Mouse (Mus musculus) adrenal gland, adult 18-20 months (tissue): ENCODE results near the gene Btbd35f14. TPM values are rescaled to one million over a fixed set of nuclear protein-coding genes. Genes with fewer than 3 reads are reported as not detected.
"Not testable (repeated sequence)": the region's sequence is repeated elsewhere in the genome, so short reads cannot be mapped to it uniquely, and the experiment has no call there.

Experiments
- DNase-seq, 2 experiments: peaks; one replicate each; pipeline ENCODE4 v3.0.0; 2021 to 2022; ENCODE audit warnings: low spot score in 2 of 2
- long read RNA-seq, 2 experiments: library from polyadenylated mRNA; stranded (forward); transcript quantifications; one replicate each; pipeline ENCODE4 v2.0.0; 2021
- total RNA-seq, 2 experiments: library from RNA; stranded (reverse); gene quantifications; 1 replicate in 1 of 2; 2 replicates in 1 of 2; pipeline ENCODE4 v1.2.3; 2021

Gene Btbd35f14
- not detected for total RNA-seq
- long read RNA-seq, experiment 1 = 0 reads
- long read RNA-seq, experiment 2 = 0 reads

DNA sequence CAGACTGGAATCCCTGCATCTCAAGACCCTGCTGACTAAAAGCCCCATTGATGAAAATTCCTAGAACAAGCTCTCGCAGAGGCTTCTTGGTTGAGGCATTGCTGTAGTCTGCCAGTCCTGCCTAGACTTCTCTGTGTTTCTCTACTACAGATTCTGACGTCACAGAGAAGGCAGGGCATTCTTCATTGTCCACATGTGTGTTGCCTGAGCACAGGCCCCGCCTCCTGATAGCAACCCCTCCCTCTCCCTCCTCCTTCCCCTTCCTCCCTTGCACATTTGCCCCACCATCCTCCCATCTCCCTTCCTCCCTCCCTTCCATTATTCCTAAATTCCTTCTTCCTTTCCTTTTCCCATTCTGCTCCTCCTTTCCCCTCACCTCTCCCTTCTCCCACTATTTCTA, at the start of gene Btbd35f14:
Btbd35f14 (minus strand) TSS at position 101 of the 400 bp plus-strand sequence.
- not testable (repeated sequence) for DNase-seq

- DNase-seq = not testable (repeated sequence)
Measured at GRCm38 (mm10) chrX:33656872-33657271, 45.3 kb downstream of the Btbd35f14 start, which contains the start of gene Btbd35f13. TSS of gene Btbd35f13 (plus strand) at chrX:33657172.

Other genes with a start within 250 kb of the Btbd35f14 start
- not detected for gene Btbd35f15, start 125.0 kb downstream of the Btbd35f14 start, total RNA-seq
- not detected for gene Btbd35f13, start 45.2 kb downstream of the Btbd35f14 start, total RNA-seq